Mouse (Mus musculus) CD4-positive helper T cell, adult 2 months (primary cell): ENCODE results near the gene Olfr907.

Experiments used
- DNase-seq: peaks from one replicate; pipeline ENCODE4 v3.0.0-alpha.2; 2012; ENCODE audit warnings: low read depth, missing footprints, low spot score

Gene Olfr907

GRCm38 (mm10) chr9:38495501-38495900 is at the start of gene Olfr907:
Gene Olfr907 (plus strand): TSS chr9:38495801.
- no peak for DNase-seq

GRCm38 (mm10) chr9:38447352-38447751 is 48.2 kb upstream of the Olfr907 start, which contains the start of gene Olfr902:
Gene Olfr902 (plus strand): TSS chr9:38447652.
- DNase-seq: no peak

GRCm38 (mm10) chr9:38462844-38463243 is 32.8 kb upstream of the Olfr907 start, which contains the start of gene Olfr904:
Gene Olfr904 (plus strand): TSS chr9:38463144.
- no peak for DNase-seq

GRCm38 (mm10) chr9:38470807-38471206 is 24.8 kb upstream of the Olfr907 start, which contains the start of gene Olfr905:
Gene Olfr905 (plus strand): TSS chr9:38471107.
- DNase-seq: no peak

GRCm38 (mm10) chr9:38486785-38487184 is 8.8 kb upstream of the Olfr907 start, which contains the start of gene Olfr906:
Gene Olfr906 (plus strand): TSS chr9:38487085.
- DNase-seq: no peak

- DNase-seq: no peak
These were observed 16.8 kb downstream of the Olfr907 start for GRCm38 (mm10) chr9:38512353-38512752.

GRCm38 (mm10) chr9:38521280-38521679 is 25.7 kb downstream of the Olfr907 start, which contains the start of gene Olfr911-ps1:
Gene Olfr911-ps1 (plus strand): TSS chr9:38521580.
- DNase-seq: no peak

GRCm38 (mm10) chr9:38537549-38537948 is 41.9 kb downstream of the Olfr907 start, which contains the start of gene Olfr910:
Gene Olfr910 (plus strand): TSS chr9:38537849.
- DNase-seq: no peak
